Mouse (Mus musculus): Measurements from ENCODE around the gene Siva1.

DNA sequence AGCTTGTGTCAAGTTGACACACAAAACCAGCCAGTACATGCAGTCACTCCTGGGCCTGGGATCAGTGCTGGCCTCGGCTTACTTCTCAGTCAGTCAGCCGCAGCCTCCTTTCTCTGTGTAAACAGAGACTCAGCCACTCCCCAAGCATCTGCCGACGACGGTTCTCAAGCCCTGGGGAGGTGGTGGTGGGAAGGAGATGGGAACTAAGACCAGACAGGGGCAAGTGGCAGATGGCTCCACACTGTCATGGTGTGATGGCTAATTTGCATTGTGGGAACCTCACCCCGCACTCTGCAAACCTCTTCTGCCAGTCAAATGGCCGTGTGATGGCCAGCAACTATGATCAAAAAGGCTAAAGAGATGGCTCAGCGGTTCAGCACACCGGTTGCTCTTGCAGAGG lies 27.8 kb upstream of the Siva1 start:
- no peak for TF ChIP-seq CTCF (IDR thresholded peaks at IDR 0.05; ENCODE audit: low read depth)
- no peak for TF ChIP-seq EP300 (IDR thresholded peaks at IDR 0.05; ENCODE audit: low read depth)

All from heart, postnatal 0 days (tissue).